Mouse (Mus musculus): ENCODE data around the gene Ttc7.
"Not testable (repeated sequence)": the region's sequence is repeated elsewhere in the genome, so short reads cannot be mapped to it uniquely, and the experiment has no call there.

The Ttc7 gene

DNA sequence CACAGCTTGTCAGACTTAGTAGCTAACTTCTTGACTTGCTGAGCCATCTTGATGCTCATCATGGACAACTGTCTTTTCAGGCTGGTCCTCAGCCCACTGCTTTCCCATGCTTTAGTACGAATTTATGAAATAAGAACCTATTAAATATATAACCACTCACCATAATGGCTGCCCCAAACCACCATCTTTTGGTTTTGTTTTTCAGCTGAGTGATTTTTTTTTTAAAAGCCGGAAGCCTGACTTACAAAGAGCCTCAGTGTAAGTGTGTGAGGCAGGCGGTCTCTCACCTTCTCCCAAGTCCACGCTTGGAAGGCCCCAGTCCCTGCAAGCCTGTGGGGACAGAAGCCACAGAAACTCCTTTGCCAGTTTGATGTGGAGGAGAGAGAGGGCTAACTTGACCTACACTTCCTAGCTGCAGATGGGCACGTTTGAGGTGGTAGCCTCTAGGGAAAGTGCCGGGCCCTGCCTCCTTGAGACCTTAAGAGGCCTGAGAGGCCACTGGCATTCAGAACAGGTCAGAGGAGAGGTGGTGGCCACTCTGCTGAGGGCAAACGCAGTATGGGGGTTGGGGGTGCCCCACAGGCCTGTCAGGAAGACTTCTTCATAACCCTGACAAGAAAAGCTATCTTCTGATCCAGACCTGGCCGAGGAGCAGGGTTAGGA, 3.9 kb downstream of the Ttc7 start:
- DNase-seq (ENCODE audit: low read depth), result no peak

DNA sequence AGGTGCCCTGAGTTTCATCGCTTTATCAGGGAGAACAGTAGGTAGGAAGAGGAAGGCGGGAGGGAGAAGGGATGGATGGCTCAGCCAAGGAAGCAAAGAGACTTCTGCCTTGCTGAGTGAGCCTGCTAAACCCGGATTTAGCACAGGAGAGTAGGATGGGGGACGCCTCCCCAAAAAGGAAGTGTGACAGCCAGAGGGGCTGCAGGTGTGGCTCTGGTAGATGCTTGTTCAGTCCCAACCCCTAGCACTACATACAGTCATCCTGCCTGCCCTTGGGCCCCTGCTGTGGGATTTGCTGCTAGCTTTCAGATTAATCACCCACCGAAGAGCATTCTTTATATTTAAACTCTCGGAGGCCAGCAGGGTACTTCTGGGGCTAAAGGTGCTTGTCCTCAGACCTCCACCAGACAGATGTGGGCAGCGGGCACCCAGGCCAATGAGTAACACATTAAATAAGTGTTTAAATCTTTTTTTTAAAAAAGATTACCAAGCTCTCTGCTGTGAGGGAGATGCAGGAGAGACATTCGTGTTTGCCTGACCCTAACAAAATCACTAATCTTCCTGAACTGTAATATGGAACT, 4.6 kb downstream of the Ttc7 start:
- DNase-seq (ENCODE audit: low read depth), result no peak

DNA sequence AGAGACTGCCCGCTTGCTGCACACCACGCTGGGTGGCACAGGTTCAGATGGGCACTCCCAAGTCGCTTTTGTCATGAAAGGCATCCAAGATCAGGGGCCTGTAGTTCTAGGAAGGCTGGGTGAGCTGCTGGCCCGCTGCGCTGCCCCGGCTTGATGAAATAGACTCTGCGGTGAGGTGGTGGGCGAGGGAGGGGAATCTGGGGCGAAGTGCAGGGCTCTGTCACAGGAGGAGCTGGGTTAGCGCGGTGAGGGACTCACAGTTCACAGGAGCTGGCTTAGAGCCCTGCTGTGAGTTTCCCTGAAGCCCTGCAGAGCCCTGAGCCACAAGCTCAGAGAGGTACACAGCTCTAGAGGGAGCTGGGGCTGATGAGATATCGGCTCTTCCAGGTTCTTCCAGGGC, 5.4 kb downstream of the Ttc7 start:
- DNase-seq (ENCODE audit: low read depth), result no peak

DNA sequence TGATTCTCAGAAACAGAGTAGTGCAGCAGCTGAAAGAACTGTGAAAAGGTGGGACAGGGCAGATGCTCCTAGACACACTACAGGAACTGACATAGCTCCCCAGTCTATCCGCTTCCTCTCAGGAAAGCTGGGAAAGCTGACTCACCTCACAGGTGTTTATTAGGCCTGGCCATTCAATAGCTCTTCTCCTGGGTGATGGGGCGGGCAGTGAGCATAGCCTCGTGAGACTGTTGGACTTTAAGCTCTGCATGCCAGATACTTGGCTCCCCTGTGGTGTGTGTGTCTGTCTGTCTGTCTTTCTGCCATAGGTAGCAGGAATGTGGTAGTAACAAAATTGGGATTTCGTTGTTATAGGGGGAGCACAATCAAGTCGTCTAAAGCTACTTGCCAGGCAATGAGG, 6.7 kb downstream of the Ttc7 start:
- no peak for DNase-seq (ENCODE audit: low read depth)

- no peak for DNase-seq (ENCODE audit: low read depth)
These were observed 8.4 kb downstream of the Ttc7 start for GRCm38 (mm10) chr17:87291037-87291436.

DNA sequence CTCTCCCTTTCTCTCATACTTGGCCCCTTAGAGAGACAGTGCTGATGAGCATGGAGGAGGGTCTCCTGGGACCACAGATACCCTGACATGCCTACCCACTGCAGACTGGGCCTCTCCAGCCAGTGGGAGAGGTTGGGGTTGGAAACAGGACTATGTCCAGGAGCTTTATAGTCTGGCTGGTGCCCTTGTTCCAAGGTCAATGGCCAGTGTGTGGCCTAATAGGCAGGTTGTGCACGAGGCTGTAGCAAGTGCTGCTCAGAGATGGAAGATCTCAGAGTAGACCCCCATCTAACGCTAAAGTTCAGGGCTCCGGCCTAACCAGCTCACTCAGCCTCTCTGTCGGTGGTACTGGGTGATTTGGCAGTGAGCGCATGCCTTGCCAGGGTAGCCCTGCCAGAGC, 9.1 kb downstream of the Ttc7 start:
- DNase-seq (ENCODE audit: low read depth), result no peak

DNA sequence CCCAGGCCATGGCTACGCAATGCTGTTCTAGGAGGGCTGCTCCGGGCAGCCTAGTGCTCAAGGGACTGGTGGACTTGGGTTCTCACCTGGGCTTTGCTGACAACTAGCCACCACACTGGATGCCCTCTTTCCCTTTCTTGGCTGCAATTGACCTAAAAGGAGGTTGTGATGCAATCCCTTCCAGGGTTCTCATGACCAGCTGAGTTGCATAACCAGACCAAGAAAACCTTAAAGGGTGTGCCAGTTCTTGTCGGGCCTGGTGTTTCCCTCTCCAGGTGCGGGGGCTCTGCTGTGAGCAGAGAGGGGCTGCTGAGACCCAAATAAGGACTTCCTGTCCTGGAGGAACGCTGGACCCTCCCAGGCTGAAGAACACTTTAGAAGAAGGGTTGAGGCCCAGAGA, 10.4 kb downstream of the Ttc7 start:
- DNase-seq (ENCODE audit: low read depth), result no peak

GRCm38 (mm10) chr17:87295738-87296137, 13.1 kb downstream of the Ttc7 start:
- no peak for DNase-seq (ENCODE audit: low read depth)

- not testable (repeated sequence) for DNase-seq (ENCODE audit: low read depth)
These were observed 14.0 kb downstream of the Ttc7 start for GRCm38 (mm10) chr17:87296701-87297100.

GRCm38 (mm10) chr17:87298944-87299343, 16.3 kb downstream of the Ttc7 start:
- no peak for DNase-seq (ENCODE audit: low read depth)

GRCm38 (mm10) chr17:87300340-87300739, 17.7 kb downstream of the Ttc7 start:
- no peak for DNase-seq (ENCODE audit: low read depth)

- DNase-seq (ENCODE audit: low read depth), result not testable (repeated sequence)
These were observed 18.9 kb downstream of the Ttc7 start for GRCm38 (mm10) chr17:87301607-87302006.

DNA sequence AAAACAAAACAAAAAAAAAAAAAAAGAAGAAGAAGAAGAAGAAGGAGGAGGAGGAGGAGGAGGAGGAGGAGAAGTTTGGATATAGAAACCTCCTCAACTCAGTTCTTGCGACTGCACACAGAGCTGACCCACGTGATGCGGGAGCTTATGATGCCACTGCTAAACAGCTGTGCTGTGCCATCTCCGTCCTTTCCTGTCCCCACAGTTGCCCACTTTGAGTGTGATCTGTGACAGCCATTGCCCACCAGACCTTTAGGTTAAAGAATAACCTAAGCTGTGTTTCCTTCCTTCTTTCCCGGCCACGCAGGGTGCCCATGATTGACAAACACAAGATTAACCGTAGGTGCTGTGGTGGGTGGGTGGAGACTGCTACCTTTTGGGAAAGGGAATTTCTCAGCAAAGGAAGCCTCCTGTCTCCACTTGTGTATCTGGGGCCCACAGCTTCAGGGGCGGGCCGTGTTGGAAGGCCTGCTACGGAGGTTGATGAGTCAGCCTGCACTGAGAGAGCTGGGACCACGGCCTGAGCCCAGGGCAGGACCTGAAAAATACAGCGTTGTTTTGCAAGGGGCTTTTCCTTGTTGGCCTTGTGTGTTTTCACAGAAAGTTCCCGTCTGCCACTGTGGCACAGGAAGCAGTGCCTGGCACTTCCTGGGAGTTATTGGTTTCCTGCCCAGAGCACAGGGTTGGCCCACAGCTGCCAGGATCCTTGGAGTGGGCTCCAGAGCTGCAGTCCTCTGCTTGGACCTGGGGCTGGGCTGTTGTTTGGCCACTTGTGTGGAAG, 19.5 kb downstream of the Ttc7 start:
- no peak for DNase-seq (ENCODE audit: low read depth)

- DNase-seq (ENCODE audit: low read depth), result no peak
These were observed 21.6 kb downstream of the Ttc7 start for GRCm38 (mm10) chr17:87304151-87304894.

- no peak for DNase-seq (ENCODE audit: low read depth)
These were observed 22.4 kb downstream of the Ttc7 start for GRCm38 (mm10) chr17:87305065-87305464.

DNA sequence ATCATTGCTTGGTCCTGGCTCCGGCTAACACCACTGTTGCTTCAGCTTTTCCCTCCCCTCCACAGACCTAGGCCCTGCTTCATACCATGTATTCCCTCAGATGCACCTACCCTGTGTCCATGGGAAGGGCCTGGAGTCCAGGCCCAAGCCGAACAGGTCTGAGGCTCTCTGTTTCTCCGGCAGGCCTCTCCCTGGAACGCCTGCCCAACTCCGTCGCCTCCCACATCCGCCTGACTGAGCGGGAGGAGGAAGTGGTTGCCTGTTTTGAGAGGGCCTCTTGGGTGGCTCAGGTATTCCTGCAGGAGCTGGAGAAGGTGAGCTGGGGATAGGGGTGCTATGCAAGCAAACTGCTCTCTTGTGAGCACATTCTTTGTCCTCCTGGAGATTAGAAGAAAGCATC, 24.1 kb downstream of the Ttc7 start:
- DNase-seq (ENCODE audit: low read depth), result no peak

DNA sequence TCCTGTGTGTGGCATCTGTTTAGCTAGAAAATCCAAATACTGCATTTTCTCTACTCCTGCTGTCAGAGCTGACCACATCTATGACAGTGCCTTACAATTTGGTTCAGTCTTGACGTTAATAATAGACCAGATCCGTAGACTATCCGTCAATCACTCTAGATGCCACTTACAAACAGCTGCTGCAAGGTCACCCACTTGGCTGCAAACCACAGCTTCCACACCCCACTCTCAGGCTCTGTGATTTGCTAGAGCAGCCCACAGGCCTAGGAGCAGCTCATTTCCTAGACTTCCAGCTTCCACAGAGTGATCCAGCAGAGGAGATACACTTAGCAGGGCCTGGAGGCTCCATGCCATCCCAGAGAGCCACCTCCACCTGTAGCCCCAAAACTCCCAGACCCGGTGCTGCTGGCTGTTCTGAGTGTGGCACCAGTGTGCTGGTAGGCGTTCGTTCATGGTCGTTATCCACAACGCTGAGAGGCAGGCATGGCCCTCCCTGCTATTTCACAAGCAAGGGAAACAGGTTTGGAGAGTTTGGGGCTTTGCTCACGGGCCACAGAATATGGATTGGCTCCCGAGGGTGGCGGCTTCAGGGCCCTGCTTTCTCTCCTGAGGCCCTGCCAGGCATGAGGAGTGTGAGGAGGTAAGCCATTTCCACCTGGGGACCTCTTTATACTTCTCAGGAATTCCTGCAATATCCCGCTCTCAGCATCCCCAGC, 26.5 kb downstream of the Ttc7 start:
- DNase-seq (ENCODE audit: low read depth), result no peak

DNA sequence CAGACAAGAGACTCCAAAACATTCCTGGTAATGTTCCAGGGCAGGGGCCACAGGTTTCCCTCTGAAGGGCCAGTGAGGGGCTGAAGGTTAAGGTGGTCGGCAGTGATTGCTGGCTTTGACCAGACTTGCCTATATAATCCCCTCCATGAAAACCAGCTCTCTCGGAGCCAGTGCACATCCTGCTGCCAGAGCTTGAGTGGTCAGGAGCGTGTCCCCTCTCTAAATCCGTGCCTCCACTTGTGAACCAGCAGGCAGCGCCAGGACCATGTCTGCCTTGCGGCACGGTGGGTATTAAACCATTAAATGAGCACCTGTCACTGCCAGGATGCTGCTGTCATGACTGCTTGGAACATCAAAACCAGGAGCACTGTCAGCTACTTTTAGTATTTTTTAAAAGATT, 27.8 kb downstream of the Ttc7 start:
- no peak for DNase-seq (ENCODE audit: low read depth)

DNA sequence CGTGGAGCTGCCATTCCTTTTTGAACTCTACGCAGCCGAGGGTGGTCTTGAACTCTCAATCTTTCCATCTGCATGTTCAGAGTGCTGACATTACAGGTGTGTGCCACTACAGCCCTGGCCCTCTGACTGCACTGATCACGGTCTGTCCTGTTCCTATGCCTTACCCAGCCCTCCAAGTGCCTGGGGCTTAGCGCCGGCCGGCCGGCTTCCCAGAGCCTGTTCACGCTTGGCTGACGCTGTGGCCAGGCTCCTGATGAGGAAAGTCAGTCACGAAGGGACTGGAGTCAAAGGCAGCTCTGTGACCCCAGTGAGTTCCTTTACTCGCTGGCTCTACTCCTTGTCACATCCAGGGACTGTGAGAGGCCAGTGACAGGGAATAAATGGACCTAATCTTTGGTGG, 29.7 kb downstream of the Ttc7 start:
- no peak for DNase-seq (ENCODE audit: low read depth)

DNA sequence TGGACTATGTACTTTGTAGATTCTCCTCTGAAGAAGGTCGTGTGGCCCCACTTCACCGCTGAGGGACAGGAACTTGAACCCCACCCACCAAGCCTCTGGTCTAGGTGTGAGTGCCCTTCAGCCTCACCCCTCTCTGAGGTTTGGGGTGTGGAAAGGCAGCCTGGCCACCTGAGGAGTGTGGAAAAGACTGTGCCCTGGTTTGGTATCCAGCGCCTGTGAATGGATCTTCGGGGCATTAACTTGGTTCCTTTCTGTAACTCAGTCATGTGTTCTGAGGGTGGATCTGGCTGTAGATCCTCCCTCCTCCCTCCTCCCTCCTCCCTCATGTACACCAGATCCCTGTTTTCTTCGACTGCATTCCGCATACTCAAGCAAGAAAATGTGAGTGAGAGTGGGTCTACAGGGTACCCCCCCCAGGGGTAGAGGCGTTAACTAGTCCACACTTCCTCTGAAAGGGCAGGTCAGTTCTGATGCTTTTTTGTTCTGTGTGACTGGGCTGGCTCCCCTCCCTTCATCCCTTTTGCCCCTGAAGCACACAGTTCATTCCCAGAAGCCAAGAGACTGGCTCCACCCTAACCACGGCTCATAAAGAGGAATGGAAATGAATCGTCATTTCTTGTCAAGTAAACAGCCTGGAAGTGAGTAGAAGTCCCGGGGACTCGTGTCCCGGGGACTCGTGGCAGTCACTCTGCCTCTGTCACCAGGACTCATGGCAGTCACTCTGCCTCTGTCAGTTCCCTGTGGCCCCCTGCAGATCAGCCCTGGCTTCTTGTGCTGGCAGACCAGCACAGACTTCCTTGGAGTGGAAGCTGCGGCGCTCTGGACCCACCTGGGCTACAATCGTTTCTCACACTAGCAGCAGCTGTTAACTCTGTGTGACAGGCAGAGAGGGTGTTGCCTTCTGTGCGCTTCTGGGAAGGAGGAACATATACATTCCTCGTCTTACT, 30.5 kb downstream of the Ttc7 start:
- DNase-seq (ENCODE audit: low read depth), result no peak

- no peak for DNase-seq (ENCODE audit: low read depth)
These were observed 31.4 kb downstream of the Ttc7 start for GRCm38 (mm10) chr17:87314121-87314520.
